Mouse (Mus musculus) frontal cortex, postnatal 14 days (tissue): ENCODE results near the gene Trnt1.

Experiments used
- DNase-seq, 2 experiments: peaks; one replicate each; pipeline ENCODE4 v3.0.0; 2022; ENCODE audit warnings: low spot score in 2 of 2

Trnt1 gene

DNA sequence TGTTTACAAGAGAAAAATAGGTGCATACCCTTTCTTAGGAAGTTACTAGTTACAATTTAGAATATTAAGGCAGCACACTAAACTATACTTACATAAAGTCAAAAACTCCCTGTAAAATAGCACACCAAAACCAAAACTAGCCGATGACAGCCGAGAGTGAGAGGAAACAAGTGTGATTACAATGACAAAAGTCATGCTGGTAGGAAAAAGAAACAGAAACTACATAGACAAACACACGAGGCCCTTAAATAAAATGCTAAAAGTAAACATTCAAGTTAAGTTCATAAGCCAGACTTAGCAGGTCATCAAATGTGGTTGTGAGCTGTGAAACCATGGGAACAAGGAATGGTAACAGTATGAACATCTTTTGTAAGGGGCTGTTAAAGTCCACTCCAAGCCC, 18.2 kb downstream of the Trnt1 start:
- DNase-seq, result no peak

DNA sequence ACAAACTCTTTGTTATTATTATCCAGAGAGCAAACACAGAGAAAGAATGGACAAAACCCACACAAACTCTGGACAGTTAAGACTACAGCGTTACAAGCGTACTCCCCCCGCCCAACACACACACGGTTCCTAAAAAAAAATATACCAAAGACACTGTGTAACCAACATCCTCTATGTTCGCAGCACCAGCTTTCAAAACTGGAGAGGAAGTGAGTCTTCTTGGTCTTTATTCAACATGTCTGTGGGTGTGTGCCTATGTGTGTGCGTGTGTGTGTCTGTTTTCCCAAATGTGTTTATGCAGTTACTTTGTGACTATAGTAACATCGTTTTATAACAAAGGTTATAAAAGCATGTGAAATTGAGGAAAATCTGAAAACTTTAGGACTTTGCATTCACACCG, 22.5 kb downstream of the Trnt1 start:
- no peak for DNase-seq

DNA sequence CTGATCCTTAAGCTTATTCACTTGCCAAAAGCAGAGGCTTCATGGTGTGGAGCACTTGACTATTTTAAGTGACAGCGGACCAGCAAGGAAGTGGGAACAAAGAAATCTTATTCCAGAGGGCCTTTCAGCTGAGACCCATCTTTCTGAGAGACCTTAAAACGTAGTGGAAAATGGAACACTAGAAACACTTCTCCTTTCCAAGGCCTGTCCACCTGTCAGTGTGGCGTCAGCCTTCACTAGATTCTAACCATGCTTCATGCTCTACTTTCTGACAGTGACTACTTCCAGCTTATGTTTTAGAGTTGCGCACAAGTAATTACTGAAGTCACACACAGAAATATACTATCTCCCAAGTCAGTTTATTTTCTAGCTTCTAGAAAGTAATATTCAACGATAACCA, 23.6 kb downstream of the Trnt1 start:
- no peak for DNase-seq

DNA sequence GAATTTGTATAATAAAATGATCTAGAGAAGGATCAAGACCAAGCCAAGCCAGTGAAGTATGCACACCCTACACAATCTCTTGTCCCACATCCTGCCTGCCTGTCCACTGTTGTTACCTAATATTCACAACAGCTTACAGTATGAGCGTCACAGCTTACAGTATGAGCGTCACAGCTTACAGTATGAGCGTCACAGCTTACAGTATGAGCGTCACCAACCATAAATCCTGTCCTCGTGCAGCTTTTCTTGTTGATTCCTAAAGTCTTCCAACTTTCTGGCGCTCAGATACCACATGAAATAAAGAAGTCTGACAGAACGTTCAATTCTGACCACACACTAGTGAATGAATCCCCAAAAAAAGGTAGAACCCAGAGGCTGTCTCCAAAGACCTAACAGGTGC, 24.2 kb downstream of the Trnt1 start:
- DNase-seq, result no peak

DNA sequence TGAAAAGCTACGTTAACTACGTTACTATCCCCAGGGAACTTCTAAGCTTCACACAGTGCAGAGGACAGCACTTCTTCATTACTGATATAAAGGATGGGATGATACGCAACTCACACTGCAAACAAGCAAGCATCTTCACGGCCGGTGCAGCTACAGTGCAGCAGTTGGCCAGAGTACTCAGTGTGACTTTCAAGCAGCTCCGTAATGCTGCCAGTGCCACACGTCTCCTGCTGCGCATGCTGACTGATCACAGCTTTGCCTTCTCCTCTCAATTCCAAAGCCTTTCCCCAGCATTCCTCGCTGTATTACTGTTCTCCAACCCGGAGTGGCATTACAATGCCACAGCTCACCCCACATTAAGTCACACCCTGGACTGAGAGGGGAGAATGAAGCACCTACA, 24.7 kb downstream of the Trnt1 start:
- DNase-seq, result no peak

DNA sequence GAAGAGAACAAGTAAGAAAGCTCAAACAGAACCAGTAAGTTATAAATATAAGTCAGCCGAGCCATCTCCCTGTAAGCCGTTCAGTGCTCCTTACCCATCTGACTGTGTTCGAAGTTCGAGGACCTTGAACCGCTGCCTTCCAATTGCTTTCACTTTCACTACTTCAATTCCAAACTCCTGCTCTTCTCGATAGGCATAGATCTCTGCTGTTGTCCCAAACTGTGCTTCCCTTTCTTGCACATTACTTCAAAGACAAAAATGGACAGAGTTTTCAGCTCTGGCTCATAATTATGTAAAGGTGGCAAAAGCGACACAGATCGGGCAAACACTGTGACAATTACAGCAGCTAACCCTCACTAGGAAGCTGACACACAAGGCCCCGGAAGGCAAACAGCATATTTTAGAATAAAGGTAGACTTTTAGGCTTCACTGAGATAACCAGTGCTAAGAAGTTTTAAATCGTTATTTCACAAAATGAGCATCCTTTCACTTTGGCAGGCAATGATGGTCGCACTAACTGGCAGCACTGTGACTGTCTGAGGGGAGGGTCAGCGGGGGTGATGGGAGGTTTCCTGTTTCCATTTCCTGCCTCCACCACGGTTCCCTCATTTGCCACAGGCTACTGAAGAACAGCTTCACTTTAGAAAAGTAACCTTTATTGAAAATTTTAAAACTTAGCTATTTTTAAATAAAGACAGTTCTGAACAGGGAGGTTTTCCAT, 25.3 kb downstream of the Trnt1 start:
- no peak for DNase-seq

DNA sequence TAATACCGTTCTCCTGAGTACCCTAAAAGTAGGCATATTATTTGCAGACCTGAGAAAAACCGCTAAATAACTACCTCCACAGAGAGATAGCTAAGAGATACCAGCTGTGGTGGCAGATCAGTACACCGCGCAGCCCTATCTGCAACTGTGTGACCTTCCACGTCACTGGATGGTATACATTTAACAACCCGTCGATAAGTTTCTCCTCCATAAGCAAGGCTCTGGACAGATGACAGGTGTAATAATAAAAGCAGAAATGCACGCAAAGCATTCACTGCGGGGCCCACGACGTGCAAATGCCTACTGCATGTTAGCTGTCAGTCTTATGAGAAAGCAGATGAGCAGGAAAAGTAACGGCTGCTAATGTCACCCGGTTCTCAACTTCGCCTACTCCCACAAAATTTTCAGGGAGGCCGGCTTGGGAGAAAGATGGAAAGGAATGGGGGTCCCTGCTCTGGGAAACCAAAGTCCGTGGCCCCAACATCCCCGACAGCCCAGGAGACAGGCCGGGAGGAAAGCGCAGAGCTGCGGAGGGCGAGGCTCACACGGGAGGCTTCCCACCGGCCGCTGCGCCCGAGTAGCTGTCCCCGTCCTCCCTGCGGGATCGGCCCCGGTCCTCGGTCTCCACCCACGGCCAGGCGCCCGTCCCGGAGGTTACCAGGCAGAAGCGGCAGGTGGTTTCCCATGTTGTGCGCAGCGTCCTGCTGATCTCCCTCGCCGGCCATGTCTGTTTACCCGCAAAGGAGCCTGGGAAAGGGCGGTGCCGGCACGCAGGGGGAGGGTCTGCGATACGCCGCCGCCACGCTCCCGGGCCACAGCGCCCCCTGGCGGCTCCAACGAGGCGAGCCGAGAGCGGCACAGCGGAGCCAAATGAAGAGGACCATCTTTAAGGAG, 30.7 kb downstream of the Trnt1 start, which contains the start of gene Crbn:
Gene Crbn, minus strand, starts transcription at position 745 of the 894 bp plus-strand sequence.
- DNase-seq, result peak; percentile 79 to 86

DNA sequence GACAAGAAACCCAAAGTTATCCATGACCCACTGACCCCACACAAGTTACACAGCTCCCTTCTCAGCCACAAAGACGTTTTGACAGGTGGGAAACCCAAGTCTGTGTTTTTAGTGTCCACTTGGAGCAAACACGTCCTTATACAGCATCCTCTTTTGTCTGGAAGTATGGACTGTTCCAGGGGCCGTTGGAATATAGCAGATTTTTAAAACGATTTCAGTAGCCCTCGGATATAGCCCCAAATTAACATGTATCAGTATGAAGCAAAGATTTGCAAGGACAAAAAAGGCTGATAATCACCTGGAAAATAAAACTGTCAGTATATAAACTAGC, 31.3 kb downstream of the Trnt1 start:
- no peak for DNase-seq

DNA sequence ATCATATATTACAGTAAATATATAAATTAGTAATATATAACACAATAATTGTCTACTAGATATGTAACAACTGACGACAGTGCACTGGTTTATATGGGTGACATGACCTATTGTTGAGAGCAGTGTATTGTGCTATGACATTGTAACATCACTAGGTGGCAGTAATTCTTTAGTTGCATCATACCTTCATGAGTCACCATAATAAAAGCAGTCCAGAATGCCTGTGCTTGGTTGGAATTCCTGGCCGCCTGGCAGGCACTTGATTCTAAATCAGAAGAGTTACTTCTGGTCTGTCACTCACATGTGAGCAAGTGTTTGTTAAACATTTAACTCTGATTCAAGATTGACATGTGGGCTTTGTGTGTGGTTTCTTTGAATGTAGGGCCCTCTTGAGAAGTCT, 36.0 kb downstream of the Trnt1 start:
- DNase-seq, result peak in 1 of 2 experiments; percentile 6

DNA sequence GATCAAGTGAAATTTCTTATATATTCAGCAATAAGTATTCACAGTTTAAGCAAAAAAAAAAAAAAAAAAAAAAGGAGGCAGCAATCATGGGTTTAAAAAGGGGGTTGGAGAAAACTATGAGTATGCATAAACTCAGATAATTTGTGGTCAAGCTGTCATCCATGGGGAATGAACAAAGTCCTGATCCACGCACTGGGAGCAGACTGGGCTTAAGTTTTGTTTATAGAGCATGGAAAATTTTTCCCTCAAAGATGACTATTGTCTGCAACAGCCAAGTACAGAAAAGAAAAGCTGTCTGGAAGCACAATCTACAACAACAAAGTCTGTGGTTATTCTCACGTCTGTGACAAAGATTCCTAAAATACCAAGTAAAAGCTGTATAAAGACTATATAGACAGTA, 40.2 kb downstream of the Trnt1 start:
- no peak for DNase-seq

DNA sequence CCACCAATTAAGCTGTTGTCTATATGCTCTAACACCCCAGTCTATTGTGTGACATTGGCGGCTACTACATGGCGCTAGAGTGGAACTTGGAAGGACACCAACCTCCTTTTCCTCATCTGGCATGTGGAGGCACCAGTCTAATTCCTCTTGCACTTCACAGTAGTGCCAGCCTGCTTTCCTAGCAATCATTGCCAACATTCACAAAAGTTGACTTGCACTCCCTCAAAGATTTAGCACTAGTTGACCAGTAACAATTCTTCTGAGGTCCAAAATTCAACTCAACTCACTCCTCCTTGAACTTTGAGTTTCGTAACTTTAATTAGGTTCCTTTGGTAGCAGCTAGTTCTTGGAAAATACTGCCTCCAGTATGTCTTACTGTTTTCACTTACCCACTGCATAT, 41.8 kb downstream of the Trnt1 start:
- no peak for DNase-seq

DNA sequence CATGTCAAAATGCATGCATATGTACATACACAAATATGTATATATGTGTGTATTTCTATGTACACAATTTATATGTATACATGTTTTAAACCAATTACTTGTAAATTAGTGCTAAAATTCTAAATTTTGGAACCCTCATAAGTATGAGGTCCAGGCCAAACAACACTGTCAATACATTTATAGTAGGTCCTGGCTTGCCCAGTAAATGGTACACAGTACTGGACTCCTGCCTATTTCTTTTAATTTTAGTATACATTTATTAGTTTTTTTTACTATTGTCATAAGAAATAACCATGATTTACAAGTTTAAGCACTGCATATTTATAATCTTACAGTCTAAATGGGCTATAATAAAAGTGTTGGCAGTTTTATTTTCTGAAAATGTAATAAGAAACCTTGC, 50.3 kb downstream of the Trnt1 start:
- no peak for DNase-seq

DNA sequence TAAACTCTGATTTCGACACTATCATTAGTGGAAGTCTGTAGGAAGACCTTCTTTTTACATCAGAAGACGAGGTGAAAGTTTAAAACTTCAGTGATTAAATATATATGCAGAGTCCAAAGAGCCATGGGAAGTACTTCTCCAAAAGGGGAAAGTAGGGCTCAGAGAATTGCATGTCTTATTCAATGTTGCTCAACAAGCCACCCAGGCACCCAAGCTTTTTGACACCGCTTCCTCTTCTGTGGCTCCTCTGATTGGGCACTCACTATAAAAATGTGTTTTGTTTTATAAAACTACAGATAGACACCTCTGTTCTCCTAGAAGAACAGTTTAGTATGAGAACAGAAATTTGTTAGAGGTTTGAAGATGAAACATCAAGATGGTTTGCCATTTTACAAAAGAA, 51.0 kb downstream of the Trnt1 start:
- DNase-seq, result no peak

DNA sequence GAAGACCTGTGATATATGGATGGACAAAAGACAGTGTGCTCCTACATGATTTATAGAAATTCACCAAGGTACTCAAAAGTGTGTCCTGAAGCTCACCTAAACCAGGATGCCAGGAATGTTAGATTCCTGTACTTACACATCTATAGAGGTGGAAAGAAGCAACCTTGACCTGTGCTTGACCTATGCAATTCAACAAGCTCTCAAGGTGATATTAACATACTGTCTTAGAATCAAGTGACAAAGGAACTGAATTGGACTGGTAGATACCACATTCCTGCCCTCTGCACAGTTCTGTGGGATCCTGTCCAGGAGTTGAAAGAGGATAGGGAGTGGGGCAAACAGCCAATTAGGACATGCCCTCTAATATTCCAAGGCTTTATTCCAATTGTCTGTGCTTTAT, 51.6 kb downstream of the Trnt1 start:
- no peak for DNase-seq

DNA sequence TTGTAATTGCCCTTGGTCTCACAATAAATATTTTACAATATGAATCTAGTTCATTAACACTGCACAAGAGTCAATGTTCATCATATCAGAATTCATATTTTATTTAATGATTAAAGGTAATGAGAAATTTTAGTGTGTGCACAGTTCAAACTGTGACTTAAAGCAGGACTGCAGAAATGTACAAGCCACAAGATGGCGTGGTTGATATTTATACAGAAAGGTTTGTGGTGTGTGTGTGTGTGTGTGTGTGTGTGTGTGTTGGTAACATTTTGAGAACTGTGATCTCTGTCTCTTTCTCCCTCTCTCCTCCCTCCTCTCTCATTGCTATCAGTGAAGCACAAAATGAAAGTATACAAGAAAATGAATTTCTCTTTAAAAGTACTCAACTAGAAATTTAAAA, 53.4 kb downstream of the Trnt1 start:
- DNase-seq, result no peak
